Mouse (Mus musculus) erythroblast, embryonic 14.5 days (primary cell): ENCODE data around the gene Wwc1.

Experiments
- GATA1 ChIP-seq: IDR thresholded peaks from 2 replicates; pipeline ENCODE4 v1.6.1; 2012; ENCODE audit warnings: low read length, inconsistent platforms, mixed read lengths
- TAL1 ChIP-seq: IDR thresholded peaks from 3 replicates; pipeline ENCODE4 v1.6.1; 2012; ENCODE audit warnings: low read length, inconsistent platforms, mixed read lengths

DNA sequence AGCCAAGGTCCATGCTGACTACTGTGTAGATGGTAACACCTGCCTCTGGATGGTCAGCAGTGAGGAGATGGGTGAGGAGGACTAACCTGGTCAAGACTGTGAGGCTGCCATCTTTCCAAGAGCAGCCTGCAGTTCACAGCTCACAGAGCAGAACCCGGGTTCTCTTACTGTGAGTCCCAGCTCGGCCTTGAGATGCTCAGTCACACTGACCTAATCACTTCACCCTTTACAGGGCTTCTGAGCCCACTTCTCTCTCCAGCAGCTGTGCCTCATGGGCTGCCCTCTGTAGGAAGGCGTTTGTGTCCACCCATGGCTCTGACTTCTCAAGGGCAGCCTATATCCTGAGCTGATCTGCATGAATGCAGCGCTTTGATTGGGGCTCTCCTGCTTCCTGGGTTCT is 27.1 kb downstream of the Wwc1 start:
- TF ChIP-seq GATA1, result no peak
- TF ChIP-seq TAL1, result no peak
